Mouse (Mus musculus) thymus, adult 2 months (tissue): ENCODE data around the gene Sec14l4. TPM values are rescaled to one million over a fixed set of nuclear protein-coding genes. Genes with fewer than 3 reads are reported as not detected.

Source experiments
- DNase-seq: peaks from one replicate; pipeline ENCODE4 v3.0.0; 2021
- H3K27ac ChIP-seq: fragments of 200-500 bp; 2 replicates; pipeline ENCODE4 v1.5.1; 2012; ENCODE audit warnings: low read length, control low read depth; ENCODE audit not compliant: control insufficient read depth, insufficient read depth
- H3K27me3 ChIP-seq: fragments of 200-500 bp; 2 replicates; pipeline ENCODE4 v1.6.1; 2012; ENCODE audit warnings: mild to moderate bottlenecking, low read length, moderate library complexity, mixed read lengths; ENCODE audit not compliant: control insufficient read depth, insufficient read depth
- H3K36me3 ChIP-seq: fragments of 200-500 bp; 2 replicates; pipeline ENCODE4 v1.6.1; 2012; ENCODE audit warnings: mild to moderate bottlenecking, low read length, moderate library complexity; ENCODE audit not compliant: control insufficient read depth, insufficient read depth
- H3K4me1 ChIP-seq: fragments of 200-500 bp; replicated peaks from 2 replicates; pipeline ENCODE4 v1.6.1; 2012; ENCODE audit warnings: low read length; ENCODE audit not compliant: control insufficient read depth, insufficient read depth
- H3K4me3 ChIP-seq: fragments of 200-500 bp; 2 replicates; pipeline ENCODE4 v1.5.1; 2012; ENCODE audit warnings: mild to moderate bottlenecking, low read length, control low read depth, moderate library complexity; ENCODE audit not compliant: control insufficient read depth, insufficient read depth
- CTCF ChIP-seq: fragments of 200-500 bp; IDR thresholded peaks from 2 replicates; pipeline ENCODE4 v1.5.1; 2012; ENCODE audit warnings: mild to moderate bottlenecking, control low read depth, low read length, moderate library complexity, borderline replicate concordance; ENCODE audit not compliant: control insufficient read depth, poor library complexity, insufficient read depth; ENCODE audit errors: extremely low read depth
- POLR2A ChIP-seq: fragments of 200-500 bp; IDR thresholded peaks from 2 replicates; pipeline ENCODE4 v1.6.1; 2012; ENCODE audit warnings: mild to moderate bottlenecking, low read length, control low read depth, moderate library complexity; ENCODE audit not compliant: control insufficient read depth, poor library complexity, insufficient read depth; ENCODE audit errors: extremely low read depth
- WGBS: fragments of 180-500 bp; shearing (Covaris S2); methylation state at CpG from one replicate; pipeline ENCODE4 v1.1.7; 2018; 5-methylcytosine and 5-hydroxymethylcytosine counted together
- polyA plus RNA-seq: library from polyadenylated mRNA; depleted of rRNA; stranded (reverse); fragments of >200 nt; gene quantifications from 2 replicates; pipeline ENCODE4 v1.2.3, GENCODE M21; 2012

The Sec14l4 gene
- polyA plus RNA-seq, 1 experiment, result 0.44 TPM

- TF ChIP-seq POLR2A (no peak), CTCF (no peak)
- no peak overlapping the region for H3K4me3 ChIP-seq
- no peak for DNase-seq
- 87% methylated on average over 9 of the region's 9 CpGs for WGBS
- no peaks in the 10 kb centered on the region for H3K27me3 ChIP-seq
- no peaks in the 10 kb centered on the region for H3K4me1 ChIP-seq
- no peaks in the 10 kb centered on the region for H3K36me3 ChIP-seq
- no peak overlapping the region for H3K27ac ChIP-seq
These were observed 3.5 kb upstream of the Sec14l4 start for GRCm38 (mm10) chr11:4027561-4028334.

- DNase-seq, result no peak
- Histone ChIP-seq H3K36me3 (no peaks in the 10 kb centered on the region), H3K4me1 (no peaks in the 10 kb centered on the region), H3K4me3 (no peak overlapping the region), H3K27ac (no peak overlapping the region), H3K27me3 (no peaks in the 10 kb centered on the region)
- WGBS, result 74% methylated on average over 4 of the region's 4 CpGs
- TF ChIP-seq POLR2A, result no peak
- TF ChIP-seq CTCF, result no peak
These were observed 1.9 kb upstream of the Sec14l4 start for GRCm38 (mm10) chr11:4029343-4029742.

DNA sequence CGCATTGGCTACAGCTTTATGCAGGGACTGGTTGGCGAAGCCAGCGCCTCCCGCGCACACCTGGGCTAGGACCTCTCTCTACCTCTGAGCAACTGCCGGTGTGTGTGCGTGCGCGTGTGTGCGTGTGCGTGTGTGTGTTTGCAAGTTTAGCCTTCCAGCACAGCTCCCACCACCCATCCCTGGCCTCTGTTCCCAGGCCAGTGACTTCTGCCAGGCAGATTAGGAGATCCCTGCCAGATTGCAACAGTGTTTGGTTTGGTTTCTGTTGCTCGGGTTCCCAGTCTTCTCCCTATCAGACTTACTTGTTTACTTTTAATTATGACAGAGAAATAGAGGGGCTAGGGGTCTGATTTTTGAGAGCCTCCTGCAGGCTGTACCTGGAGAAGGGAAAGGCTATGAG is 699 bp downstream of the Sec14l4 start:
- no peak overlapping the region for H3K27ac ChIP-seq
- no peaks in the 10 kb centered on the region for H3K4me1 ChIP-seq
- WGBS, result 91% methylated on average over 12 of the region's 12 CpGs
- no peaks in the 10 kb centered on the region for H3K36me3 ChIP-seq
- no peak for TF ChIP-seq POLR2A
- TF ChIP-seq CTCF, result no peak
- no peak overlapping the region for H3K4me3 ChIP-seq
- H3K27me3 ChIP-seq, result no peaks in the 10 kb centered on the region
- DNase-seq, result no peak

DNA sequence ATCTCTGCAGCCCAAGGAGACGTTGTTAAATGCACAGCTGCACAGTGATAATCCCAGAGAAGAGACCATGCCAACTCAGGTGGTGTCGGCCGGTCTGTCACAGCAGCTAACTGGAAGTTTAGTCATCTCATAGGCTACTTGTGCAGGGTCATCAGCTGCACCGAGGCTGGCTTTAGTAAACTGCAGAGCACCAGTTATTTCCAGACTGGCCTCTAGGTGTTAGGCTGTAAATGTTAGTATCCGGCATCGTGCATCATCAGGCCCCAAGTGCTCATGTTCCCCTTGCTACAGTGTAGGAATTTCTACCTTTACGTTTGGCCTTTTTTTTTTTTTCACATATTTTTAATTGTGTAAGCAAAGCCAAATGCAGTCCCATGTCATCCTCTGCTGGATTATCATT is 2.2 kb downstream of the Sec14l4 start:
- no peak for TF ChIP-seq CTCF
- no peak for TF ChIP-seq POLR2A
- WGBS, result 88% methylated on average over 7 of the region's 7 CpGs
- Histone ChIP-seq H3K27ac (no peak overlapping the region), H3K4me1 (no peaks in the 10 kb centered on the region), H3K4me3 (no peak overlapping the region), H3K36me3 (no peaks in the 10 kb centered on the region), H3K27me3 (no peaks in the 10 kb centered on the region)
- DNase-seq, result no peak

GRCm38 (mm10) chr11:4034169-4034568 is 2.9 kb downstream of the Sec14l4 start:
- no peak overlapping the region for H3K27ac ChIP-seq
- no peak for DNase-seq
- TF ChIP-seq CTCF (no peak), POLR2A (no peak)
- H3K4me3 ChIP-seq, result no peak overlapping the region
- 44% methylated on average over 4 of the region's 4 CpGs for WGBS
- H3K36me3 ChIP-seq, result no peaks in the 10 kb centered on the region
- no peaks in the 10 kb centered on the region for H3K27me3 ChIP-seq
- H3K4me1 ChIP-seq, result no peaks in the 10 kb centered on the region

- DNase-seq, result no peak
- WGBS, result 80% methylated on average over 18 of the region's 18 CpGs
- no peaks in the 10 kb centered on the region for H3K4me1 ChIP-seq
- TF ChIP-seq POLR2A (no peak), CTCF (no peak)
- no peak overlapping the region for H3K4me3 ChIP-seq
- H3K27me3 ChIP-seq, result no peaks in the 10 kb centered on the region
- H3K36me3 ChIP-seq, result no peaks in the 10 kb centered on the region
- H3K27ac ChIP-seq, result no peak overlapping the region
These were observed 4.0 kb downstream of the Sec14l4 start for GRCm38 (mm10) chr11:4035116-4035892.

DNA sequence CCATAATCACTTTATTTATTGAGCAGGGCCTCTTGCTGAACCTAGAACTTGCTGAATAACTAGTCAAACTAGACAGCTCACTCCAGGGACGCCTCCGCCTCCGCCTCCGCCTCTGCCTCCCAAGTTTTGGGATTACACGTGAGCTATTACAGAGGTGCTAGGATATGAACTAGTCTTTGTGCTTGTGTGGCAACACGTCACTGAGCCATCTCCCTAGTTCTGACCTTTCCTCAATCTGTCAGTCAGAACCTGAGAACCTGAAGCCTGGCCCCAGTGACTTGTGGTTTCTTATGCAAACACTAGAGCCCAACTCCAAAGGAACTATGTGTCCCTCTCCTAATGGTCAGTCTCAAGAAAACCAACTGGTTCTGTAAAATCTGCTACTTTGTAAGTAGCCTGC is 4.7 kb downstream of the Sec14l4 start:
- H3K4me3 ChIP-seq, result no peak overlapping the region
- 94% methylated on average over 6 of the region's 6 CpGs for WGBS
- H3K36me3 ChIP-seq, result no peaks in the 10 kb centered on the region
- DNase-seq, result no peak
- no peaks in the 10 kb centered on the region for H3K4me1 ChIP-seq
- H3K27me3 ChIP-seq, result no peaks in the 10 kb centered on the region
- no peak for TF ChIP-seq POLR2A
- no peak for TF ChIP-seq CTCF
- H3K27ac ChIP-seq, result no peak overlapping the region
